Mouse (Mus musculus): ENCODE results near the gene Itgb4.

DNA sequence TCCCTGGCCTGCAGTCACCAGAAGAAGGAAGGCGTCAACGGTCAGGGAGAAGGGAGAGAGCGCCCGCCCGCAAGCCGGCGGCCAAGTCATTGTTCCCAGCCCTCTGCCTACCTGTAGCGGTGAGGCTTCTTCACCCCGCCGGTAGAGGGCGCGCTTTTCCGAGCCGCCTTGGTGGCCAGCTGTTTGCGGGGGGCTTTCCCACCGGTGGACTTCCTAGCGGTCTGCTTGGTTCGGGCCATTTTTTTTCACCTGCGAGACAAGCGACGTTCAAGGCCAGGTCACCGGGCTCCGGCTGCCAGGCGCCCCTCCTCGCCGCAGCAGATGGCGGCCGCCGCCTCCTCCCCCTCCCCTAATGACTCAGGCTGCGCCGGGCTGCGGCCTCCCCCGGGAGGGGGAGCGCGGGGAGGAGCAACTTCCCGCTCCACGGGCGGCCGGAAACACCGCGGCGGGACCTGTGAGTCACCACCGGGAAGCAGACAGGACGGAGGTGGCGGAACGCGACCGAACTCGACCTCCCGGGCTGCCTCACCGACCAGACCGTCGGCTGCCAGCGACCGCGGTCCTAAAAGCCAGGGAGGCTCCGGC, 49.4 kb downstream of the Itgb4 start:
- TF ChIP-seq CTCF (IDR thresholded peaks at IDR 0.05; ENCODE audit: borderline replicate concordance, insufficient read depth, low read length) (peak; percentile 24; the same call in 1 of the 2 replicates), POLR2A (IDR thresholded peaks at IDR 0.05; ENCODE audit: low read depth, low read length) (no peak)
